Mouse (Mus musculus) liver, adult 10 weeks (tissue): Measurements from ENCODE around the gene Clybl. TPM values are rescaled to one million over a fixed set of nuclear protein-coding genes. Genes with fewer than 3 reads are reported as not detected.

Experiments
- polyA plus RNA-seq: library from polyadenylated mRNA; stranded (reverse); fragments of 350-450 nt; fragmentation: Illumina TruSeq; extraction: RNeasy Lipid Tissue Mini Kit (QIAGEN cat#74804); gene quantifications from one replicate; pipeline ENCODE4 v1.2.3, GENCODE M21; 2014; ENCODE audit warnings: low read depth, low replicate concordance

Clybl gene
- 63.3 TPM for polyA plus RNA-seq

DNA sequence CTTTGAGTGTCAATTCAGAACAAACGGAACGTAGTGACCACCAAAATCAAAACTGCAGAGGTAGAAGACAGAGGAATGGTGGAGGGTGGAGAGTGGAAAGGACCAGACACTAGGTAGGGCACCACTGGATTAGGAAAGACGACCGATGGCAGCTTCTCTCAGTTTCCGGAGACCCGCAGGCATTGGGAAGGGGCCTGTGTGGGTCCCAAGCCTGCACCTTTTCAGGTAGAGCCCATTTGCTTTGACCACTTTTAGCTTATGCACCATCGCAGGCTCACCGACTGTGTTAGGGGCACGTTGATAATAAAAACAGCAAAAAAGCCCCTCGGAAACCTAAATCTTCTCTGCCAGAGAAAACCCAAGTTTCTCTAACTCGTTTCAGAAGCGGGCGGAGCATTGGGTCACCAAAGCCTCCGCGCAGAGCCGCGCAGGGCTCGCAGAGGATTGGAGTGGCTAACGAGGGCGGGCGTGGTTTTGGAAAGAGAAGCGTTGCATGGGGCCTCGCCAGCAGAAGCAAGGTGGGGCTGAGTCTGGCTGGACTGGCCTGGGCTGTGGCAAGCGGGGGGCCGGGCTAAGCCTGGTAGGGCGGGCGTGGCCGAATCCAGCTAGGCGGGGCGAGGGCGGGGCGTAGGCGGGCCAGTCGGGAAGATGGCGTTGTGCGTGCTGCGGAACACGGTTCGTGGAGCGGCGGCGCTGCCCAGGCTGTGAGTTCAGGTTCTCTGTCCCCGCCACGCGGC is at the start of gene Clybl:
Clybl (plus strand) TSS at position 627 of the 737 bp plus-strand sequence.

GRCm38 (mm10) chr14:122450496-122451382 is 269.2 kb downstream of the Clybl start, which contains the start of gene Gm5089:
TSS of gene Gm5089 (minus strand) at chr14:122451115.

Other genes with a start within 250 kb of the Clybl start
- gene Gpr183, start 216.5 kb upstream of the Clybl start, polyA plus RNA-seq, result 0.21 TPM
- gene Timm8a2, start 147.0 kb upstream of the Clybl start, polyA plus RNA-seq, result not detected
- 322 TPM for gene Tm9sf2, start 74.7 kb upstream of the Clybl start, polyA plus RNA-seq